Mouse (Mus musculus): ENCODE measurements around the gene Slc44a1. TPM values are rescaled to one million over a fixed set of nuclear protein-coding genes. Genes with fewer than 3 reads are reported as not detected.

The Slc44a1 gene
- polyA plus RNA-seq, 1 experiment from 2014 or later = 44.1 TPM

DNA sequence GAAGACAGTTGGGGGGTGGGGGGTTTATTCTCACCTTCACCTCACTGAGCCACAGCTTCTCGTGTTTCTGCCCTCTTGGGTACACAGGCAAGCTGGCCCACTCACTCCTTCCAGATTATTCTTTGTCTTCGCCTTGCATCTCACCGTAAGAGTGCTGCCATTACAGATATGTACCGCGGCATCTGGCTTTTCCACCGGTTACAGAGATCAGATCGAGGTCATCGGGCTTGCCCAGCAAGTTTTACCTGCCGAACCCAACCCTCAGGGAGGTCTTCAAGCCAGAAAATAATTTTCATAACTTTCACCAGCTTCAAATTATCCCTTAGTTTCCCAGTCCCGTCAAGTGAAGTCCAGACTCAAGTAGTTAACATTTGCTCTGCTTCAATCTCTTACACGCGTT, 36.8 kb upstream of the Slc44a1 start:
- WGBS = 85% methylated on average over 12 of the region's 12 CpGs
- Histone ChIP-seq H3K4me1 (replicated peaks; ENCODE audit: insufficient read depth, low read length) (no peaks in the 10 kb centered on the region), H3K27me3 (ENCODE audit: insufficient read depth, low read length) (no peaks in the 10 kb centered on the region), H3K9me3 (replicated peaks; ENCODE audit: low read length) (no peaks in the 10 kb centered on the region), H3K9ac (ENCODE audit: low read depth, low read length) (no peak overlapping the region), H3K36me3 (ENCODE audit: insufficient read depth, low read length) (no peaks in the 10 kb centered on the region), H3K4me3 (replicated peaks; ENCODE audit: low read depth, low read length) (no peak overlapping the region), H3K4me2 (ENCODE audit: low read length) (no peak overlapping the region), H3K27ac (no peak overlapping the region)
- DNase-seq (ENCODE audit: low spot score) (no peak), ATAC-seq (replicated peaks; ENCODE audit: low FRiP score, low read depth) (no peak)
- no peak for TF ChIP-seq CTCF (IDR thresholded peaks at IDR 0.05; ENCODE audit: low read depth)

DNA sequence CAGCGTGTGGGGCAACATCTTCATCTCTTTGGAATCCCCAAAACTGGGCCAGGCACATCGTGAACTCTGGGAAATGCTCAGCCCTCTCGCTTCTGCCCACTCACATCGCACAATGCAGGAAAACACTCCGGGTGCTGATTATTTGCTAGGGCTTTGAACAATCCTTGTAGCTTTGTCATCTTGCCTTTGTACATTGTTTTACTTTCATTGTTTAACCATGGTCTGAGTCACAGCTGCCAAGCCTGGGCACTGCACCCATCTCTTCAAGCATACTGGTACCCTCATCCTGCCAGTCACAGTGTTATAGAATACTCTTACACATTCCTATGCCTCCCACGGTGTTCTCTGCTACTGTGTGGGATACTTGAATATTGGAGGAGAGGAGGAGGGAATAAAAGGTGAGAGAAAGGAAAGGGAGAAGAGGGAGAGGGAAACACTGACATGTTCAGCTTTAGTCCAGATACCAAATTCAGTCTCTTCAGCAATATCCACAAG, 35.7 kb upstream of the Slc44a1 start:
- no peak overlapping the region for H3K4me3 ChIP-seq (replicated peaks; ENCODE audit: low read depth, low read length)
- DNase-seq (ENCODE audit: low spot score) = no peak
- H3K4me2 ChIP-seq (ENCODE audit: low read length) = no peak overlapping the region
- no peak for TF ChIP-seq CTCF (IDR thresholded peaks at IDR 0.05; ENCODE audit: low read depth)
- ATAC-seq (replicated peaks; ENCODE audit: low FRiP score, low read depth) = no peak
- no peaks in the 10 kb centered on the region for H3K27me3 ChIP-seq (ENCODE audit: insufficient read depth, low read length)
- H3K9ac ChIP-seq (ENCODE audit: low read depth, low read length) = no peak overlapping the region
- no peaks in the 10 kb centered on the region for H3K36me3 ChIP-seq (ENCODE audit: insufficient read depth, low read length)
- H3K4me1 ChIP-seq (replicated peaks; ENCODE audit: insufficient read depth, low read length) = no peaks in the 10 kb centered on the region
- H3K27ac ChIP-seq = no peak overlapping the region
- WGBS = 90% methylated on average over 6 of the region's 6 CpGs
- no peaks in the 10 kb centered on the region for H3K9me3 ChIP-seq (replicated peaks; ENCODE audit: low read length)

DNA sequence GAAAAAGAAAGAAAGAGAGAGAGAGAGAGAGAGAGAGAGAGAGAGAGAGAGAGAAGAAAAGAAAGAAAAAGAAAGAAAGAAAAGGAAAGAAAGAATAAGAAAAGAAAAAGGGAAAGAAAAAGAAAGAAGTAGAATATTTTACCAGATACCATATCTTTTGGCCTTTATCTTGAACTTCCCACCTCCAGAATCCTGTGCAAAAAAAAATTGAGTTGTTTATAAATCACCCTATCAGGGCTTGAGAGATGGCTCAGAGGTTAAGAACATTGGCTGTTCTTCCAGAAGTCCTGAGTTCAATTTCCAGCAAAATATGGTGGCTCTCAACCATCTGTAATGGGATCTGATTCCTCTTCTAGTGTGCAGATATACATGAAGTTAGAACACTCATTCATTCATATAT, 33.3 kb upstream of the Slc44a1 start:
- DNase-seq (ENCODE audit: low spot score) (no peak), ATAC-seq (replicated peaks; ENCODE audit: low FRiP score, low read depth) (no peak)
- H3K36me3 ChIP-seq (ENCODE audit: insufficient read depth, low read length) = no peaks in the 10 kb centered on the region

DNA sequence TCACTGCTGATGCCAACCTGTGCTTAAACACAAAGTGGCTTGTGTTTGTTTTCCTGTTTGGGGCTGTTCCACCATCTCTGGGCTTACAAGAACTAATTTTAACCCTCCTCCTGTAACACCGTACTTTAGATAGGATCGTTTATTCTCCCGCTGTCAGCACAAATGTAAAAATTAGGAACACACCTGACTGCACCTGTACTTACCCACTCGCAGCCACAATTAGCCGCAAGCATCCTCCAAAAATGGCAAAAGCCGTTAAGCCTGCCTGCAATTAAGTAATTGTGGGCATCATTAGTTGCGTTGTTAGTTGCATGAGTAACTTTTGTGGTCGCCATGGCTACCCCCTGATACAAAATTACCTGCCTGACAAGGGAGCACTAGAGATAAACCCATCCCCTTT, 31.4 kb upstream of the Slc44a1 start:
- no peak overlapping the region for H3K4me2 ChIP-seq (ENCODE audit: low read length)
- H3K4me1 ChIP-seq (replicated peaks; ENCODE audit: insufficient read depth, low read length) = no peaks in the 10 kb centered on the region
- no peak for DNase-seq (ENCODE audit: low spot score)
- H3K9me3 ChIP-seq (replicated peaks; ENCODE audit: low read length) = no peaks in the 10 kb centered on the region
- H3K27me3 ChIP-seq (ENCODE audit: insufficient read depth, low read length) = no peaks in the 10 kb centered on the region
- no peaks in the 10 kb centered on the region for H3K36me3 ChIP-seq (ENCODE audit: insufficient read depth, low read length)
- no peak for ATAC-seq (replicated peaks; ENCODE audit: low FRiP score, low read depth)
- WGBS = 49% methylated on average over 8 of the region's 8 CpGs
- H3K27ac ChIP-seq = no peak overlapping the region
- H3K4me3 ChIP-seq (replicated peaks; ENCODE audit: low read depth, low read length) = no peak overlapping the region
- H3K9ac ChIP-seq (ENCODE audit: low read depth, low read length) = no peak overlapping the region
- no peak for TF ChIP-seq CTCF (IDR thresholded peaks at IDR 0.05; ENCODE audit: low read depth)

More for the DNA sequence above, 33.3 kb upstream of the Slc44a1 start:
- H3K4me3 ChIP-seq (replicated peaks; ENCODE audit: low read depth, low read length) = no peak overlapping the region
- no peak overlapping the region for H3K9ac ChIP-seq (ENCODE audit: low read depth, low read length)
- H3K4me2 ChIP-seq (ENCODE audit: low read length) = no peak overlapping the region
- no peaks in the 10 kb centered on the region for H3K4me1 ChIP-seq (replicated peaks; ENCODE audit: insufficient read depth, low read length)
- H3K27me3 ChIP-seq (ENCODE audit: insufficient read depth, low read length) = no peaks in the 10 kb centered on the region
- H3K9me3 ChIP-seq (replicated peaks; ENCODE audit: low read length) = no peaks in the 10 kb centered on the region
- no peak overlapping the region for H3K27ac ChIP-seq
- TF ChIP-seq CTCF (IDR thresholded peaks at IDR 0.05; ENCODE audit: low read depth) = no peak

DNA sequence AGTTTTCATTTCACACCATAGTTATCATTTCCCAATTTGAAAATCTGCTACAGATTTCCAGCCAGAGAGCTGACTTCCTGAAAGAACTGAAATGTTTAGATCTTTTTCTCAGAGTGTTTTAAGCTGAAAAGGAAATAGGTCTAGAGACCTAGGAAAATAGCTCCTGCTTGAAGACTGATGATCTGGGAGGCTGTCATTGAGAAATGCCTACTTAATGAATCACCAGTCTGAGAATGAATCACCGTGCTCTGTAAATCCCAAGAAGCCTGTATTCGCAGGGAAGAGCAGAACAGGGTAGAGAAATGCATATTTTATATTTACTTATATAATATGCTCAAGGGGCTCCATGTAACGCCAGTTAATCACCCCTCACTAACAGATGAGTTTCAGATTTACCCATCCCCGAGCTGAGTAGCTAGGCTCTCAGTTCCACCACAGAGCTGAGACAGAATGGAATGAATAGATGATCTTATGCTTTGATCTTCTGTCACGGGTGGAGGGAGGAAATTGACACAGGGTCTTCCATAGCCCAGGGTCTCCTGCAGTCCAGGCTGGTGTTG, 30.6 kb upstream of the Slc44a1 start:
- Histone ChIP-seq H3K4me2 (ENCODE audit: low read length) (no peak overlapping the region), H3K27ac (no peak overlapping the region), H3K4me3 (replicated peaks; ENCODE audit: low read depth, low read length) (no peak overlapping the region), H3K9ac (ENCODE audit: low read depth, low read length) (no peak overlapping the region), H3K4me1 (replicated peaks; ENCODE audit: insufficient read depth, low read length) (no peaks in the 10 kb centered on the region), H3K9me3 (replicated peaks; ENCODE audit: low read length) (no peaks in the 10 kb centered on the region), H3K27me3 (ENCODE audit: insufficient read depth, low read length) (no peaks in the 10 kb centered on the region), H3K36me3 (ENCODE audit: insufficient read depth, low read length) (no peaks in the 10 kb centered on the region)
- no peak for TF ChIP-seq CTCF (IDR thresholded peaks at IDR 0.05; ENCODE audit: low read depth)
- DNase-seq (ENCODE audit: low spot score) (peak; percentile 22), ATAC-seq (replicated peaks; ENCODE audit: low FRiP score, low read depth) (no peak)
- 15% methylated on average over 5 of the region's 5 CpGs for WGBS

DNA sequence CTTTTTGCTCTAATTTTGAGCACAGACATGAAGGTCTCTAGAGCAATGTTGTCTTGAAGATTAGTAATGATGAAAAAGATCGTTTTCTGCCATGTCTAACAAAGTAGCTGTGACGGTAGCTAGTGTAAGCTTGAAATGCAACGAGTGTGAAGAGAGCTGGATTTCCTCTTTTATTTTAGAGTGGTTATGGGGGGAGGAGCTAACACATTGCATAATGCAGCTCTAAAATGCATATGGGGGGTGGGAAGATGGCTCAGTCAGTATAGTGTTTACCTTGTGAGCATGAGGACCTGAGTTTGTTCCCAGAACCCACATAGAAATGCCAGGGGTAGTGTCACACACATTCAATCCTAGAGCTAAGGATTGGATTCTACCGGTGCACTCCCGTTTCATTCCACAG, 29.5 kb upstream of the Slc44a1 start:
- WGBS = 71% methylated on average over 5 of the region's 5 CpGs
- no peak for TF ChIP-seq CTCF (IDR thresholded peaks at IDR 0.05; ENCODE audit: low read depth)
- H3K4me3 ChIP-seq (replicated peaks; ENCODE audit: low read depth, low read length) = no peak overlapping the region
- no peaks in the 10 kb centered on the region for H3K9me3 ChIP-seq (replicated peaks; ENCODE audit: low read length)
- H3K27ac ChIP-seq = no peak overlapping the region
- H3K4me2 ChIP-seq (ENCODE audit: low read length) = no peak overlapping the region
- ATAC-seq (replicated peaks; ENCODE audit: low FRiP score, low read depth) (no peak), DNase-seq (ENCODE audit: low spot score) (no peak)
- no peaks in the 10 kb centered on the region for H3K4me1 ChIP-seq (replicated peaks; ENCODE audit: insufficient read depth, low read length)
- no peak overlapping the region for H3K9ac ChIP-seq (ENCODE audit: low read depth, low read length)
- H3K27me3 ChIP-seq (ENCODE audit: insufficient read depth, low read length) = no peaks in the 10 kb centered on the region
- H3K36me3 ChIP-seq (ENCODE audit: insufficient read depth, low read length) = no peaks in the 10 kb centered on the region
